Mouse (Mus musculus): ENCODE results near the gene Otx1.

Otx1 gene

DNA sequence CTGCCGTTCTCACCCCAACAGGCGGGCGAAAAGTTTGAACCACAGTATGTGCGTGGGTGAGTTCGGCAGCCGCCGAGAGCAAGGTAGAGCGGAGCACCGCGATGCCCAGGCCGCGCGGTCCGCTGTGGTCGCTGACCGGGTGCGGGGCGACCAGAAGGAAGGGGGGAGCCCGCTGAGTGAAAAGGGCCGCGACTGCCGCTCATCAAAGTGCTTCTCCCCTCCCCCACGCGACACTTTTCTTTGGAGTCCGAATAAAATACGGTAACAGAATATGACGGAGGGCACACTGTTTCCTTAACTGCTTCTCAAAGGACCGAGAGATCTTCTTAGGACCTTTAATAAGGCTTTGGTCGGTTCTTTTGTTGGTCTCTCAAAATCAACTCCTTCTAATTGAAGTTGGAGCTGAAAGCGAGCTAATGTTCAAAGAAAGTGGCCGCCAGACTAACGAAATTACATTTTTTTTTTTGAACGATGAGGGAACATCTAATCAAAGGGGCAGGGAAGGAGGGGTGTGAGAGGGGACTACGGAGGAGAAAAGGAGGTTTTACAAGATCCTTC lies at the start of gene Otx1:
TSS of gene Otx1 (minus strand) at position 115 of the 558 bp plus-strand sequence.
- no peak for DNase-seq (ENCODE audit: extremely low read depth, low read depth, low spot score)

DNA sequence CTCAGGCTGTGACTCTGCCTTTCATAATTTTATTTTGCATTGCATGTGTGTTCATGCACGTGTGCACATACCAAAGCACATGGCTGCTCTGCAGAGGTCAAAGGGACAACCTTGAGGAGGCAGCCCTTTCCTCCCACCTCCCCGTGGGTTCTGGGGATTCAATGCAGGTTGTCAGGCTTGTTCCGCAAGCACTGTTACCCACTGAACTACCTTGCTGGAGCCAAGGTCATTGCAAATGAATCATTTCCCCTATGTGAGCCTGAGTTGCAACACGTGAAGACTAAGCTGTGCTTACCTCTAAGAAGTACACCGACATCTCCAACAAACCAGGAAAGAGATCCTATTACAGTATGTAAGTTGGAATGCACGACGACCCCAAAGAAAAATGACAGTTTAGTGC lies 48.2 kb upstream of the Otx1 start:
- DNase-seq (ENCODE audit: extremely low read depth, low read depth, low spot score): peak; percentile 56

DNA sequence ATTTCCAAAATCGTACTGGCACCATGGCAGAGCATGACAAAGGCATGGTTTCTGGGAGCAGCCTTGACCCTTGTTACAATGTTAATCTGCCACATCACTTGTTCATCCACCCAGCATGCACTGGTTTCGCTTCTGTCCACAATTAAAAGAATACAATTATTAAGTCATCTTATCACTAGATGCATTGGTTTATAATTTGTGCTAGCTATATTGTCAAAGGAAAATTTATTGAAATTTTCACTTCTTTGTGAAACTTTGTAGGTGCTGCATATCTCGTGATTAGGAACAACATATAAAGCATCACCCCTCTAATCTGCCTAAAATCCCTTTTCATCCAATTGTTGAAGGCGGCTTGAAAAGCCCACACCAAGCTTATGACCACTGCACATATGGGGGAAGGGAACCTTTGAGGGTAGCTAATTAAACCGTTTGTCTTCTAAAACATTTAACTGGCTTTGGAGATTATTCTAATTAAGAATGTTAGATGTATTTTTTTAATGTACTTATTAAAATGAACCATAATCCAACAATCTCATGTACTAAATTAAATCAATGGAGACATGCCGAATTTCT lies 37.2 kb upstream of the Otx1 start:
- DNase-seq (ENCODE audit: extremely low read depth, low read depth, low spot score): no peak

DNA sequence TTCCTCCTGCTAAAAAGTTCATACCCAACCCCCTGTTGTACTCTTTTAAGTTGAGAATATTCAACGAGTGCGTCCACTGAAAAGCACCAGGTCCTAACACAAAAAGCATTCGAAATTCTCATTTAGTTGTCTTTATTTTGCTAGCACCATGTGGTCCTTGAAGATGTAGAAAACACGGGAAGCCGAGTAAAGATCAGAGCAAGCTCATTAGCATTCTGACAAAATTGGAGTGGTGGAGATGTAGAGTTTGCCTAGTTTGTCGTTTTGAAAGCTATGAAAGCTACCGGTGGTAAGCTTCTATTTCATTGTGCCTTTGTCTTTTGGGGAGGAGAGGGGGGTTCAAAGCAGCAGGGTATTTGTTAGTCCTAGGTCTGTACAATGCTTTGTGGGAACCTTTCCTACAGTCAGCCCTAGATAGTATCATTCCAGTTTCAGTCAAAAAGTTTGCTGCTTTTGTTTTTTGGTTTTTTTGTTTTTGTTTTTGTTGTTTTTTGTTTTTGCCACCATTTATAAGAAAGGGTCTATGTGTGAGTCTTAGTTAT lies 31.9 kb upstream of the Otx1 start:
- DNase-seq (ENCODE audit: extremely low read depth, low read depth, low spot score): no peak

DNA sequence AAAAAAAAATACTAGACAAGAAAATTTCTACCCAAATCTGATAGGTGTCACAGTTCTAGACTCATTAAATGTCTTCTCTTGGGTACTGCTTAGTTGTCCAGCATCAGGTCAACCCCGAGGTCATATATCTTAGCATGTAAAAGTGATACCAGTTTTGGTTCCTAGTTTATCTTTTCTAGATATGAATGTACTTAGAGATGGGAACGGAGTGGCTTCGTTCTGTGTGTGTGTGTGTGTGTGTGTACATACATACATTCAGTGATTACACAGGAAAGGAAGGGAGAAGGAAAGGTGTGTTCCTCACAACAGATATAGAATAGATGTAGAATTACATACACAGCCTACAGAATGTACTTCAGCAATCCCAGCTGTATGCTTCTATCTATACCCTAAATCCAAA lies 30.9 kb upstream of the Otx1 start:
- DNase-seq (ENCODE audit: extremely low read depth, low read depth, low spot score): no peak

DNA sequence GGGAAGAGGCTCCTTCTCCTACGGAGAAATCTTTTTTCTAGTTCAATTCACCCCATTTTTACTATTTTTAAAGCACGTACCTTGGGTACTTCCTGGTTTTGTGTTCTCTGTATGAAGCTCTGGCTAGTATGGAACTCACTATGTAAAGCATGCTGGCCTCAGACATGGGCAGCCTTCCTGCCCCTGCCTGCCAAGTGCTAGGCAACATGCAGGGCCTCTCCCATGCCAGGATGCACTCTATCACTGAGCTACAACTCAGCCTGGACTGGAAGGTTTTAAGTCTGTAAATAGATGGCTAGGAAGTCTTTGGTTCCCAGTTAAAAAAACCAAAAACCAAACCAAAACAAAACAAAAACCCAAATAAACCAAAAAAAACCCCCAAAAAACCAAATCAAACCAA lies 17.9 kb upstream of the Otx1 start:
- DNase-seq (ENCODE audit: extremely low read depth, low read depth, low spot score): no peak

DNA sequence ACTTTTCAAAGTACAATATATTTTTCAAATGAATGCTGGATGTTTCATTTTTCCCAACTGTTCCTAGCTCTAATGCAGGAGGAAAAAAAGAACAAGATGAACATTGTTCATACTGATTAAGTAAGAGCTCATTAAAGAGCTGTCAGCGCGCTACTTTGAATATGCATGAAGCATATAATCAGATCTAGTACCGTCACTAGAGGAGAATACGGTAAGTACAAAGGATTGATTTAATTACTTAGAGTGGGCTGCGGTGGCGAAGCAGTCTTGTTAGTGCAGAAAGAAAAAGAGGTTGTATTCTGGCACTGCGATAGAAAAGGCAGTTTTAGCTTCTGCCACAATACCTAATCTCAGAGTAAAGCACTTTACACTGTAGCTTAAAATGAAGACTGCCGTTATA lies 14.7 kb upstream of the Otx1 start:
- DNase-seq (ENCODE audit: extremely low read depth, low read depth, low spot score): no peak

DNA sequence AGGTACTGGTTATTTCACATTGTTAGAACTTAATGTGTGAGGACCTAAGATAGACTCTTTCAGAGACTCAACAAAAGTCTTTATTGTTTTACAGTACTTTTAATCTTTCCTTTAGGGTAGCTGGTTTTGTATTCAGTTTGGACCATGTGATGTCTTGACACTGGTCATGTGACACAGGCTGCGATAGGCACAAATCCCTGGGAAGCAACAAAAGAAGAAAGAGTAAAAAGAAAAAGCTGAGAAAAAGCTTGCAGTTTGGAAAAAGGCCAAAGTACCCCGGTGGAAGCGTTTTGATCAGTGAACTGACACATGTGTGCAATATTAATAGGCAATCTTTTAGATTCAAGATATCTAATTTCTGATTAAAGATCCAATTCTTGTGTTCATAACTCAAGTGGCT lies 13.6 kb upstream of the Otx1 start:
- DNase-seq (ENCODE audit: extremely low read depth, low read depth, low spot score): no peak

DNA sequence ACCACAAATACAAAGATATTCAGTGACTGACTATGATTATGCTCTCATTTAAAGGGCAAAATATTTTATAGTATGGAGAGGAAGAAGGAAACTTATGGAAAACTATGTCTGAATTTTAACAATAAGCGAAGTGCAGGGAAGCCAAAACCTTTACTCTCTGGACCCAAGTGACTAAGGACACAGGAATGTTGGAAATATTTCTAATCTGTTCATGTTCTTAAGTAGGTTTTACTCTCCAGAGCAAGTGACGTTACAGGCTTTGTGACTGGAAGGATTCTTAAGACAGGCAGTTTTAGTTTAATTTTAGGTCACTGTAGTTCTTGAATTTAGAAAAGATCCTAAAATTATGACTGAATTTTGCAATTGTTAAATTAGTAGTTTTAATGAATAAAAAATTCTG lies 6.1 kb upstream of the Otx1 start:
- no peak for DNase-seq (ENCODE audit: extremely low read depth, low read depth, low spot score)

DNA sequence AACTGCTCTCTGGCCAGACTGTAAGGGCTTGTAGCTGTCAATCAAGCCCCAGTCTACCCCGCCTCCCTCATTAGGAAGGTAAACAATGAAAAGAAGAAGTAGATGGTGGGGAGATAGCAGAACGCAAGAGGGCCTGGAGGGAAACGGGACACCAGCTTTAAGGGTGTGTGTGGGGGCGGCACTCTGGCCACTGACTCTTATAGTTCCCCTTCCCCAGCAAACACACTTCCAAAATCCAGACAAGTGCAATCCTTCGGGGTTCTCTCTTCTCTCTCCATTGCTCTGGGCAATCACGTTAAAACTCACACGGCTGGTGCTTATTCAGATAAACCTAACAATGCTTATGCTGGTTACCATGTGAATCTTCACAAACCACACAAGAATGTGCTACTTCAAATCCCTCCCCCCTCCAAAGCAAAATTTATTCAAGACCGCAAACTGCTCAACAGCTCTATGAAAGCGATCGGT lies 5.5 kb upstream of the Otx1 start:
- no peak for DNase-seq (ENCODE audit: extremely low read depth, low read depth, low spot score)

DNA sequence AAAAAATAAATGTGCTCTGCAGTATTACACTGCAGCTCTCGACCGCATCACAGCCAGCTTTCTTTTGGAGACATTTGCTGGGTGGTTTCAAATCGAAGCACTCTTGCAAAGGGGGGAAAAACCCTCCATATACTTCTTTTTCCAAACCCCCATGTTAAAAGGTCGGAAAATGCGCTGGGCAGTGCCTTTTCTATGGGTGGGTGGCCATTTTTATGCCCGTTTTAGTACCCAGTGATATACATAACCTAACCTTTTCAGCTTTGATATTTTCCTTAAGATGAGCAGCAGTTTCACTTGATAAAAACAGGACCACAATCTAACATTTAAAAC lies 5.0 kb upstream of the Otx1 start:
- DNase-seq (ENCODE audit: extremely low read depth, low read depth, low spot score): no peak

DNA sequence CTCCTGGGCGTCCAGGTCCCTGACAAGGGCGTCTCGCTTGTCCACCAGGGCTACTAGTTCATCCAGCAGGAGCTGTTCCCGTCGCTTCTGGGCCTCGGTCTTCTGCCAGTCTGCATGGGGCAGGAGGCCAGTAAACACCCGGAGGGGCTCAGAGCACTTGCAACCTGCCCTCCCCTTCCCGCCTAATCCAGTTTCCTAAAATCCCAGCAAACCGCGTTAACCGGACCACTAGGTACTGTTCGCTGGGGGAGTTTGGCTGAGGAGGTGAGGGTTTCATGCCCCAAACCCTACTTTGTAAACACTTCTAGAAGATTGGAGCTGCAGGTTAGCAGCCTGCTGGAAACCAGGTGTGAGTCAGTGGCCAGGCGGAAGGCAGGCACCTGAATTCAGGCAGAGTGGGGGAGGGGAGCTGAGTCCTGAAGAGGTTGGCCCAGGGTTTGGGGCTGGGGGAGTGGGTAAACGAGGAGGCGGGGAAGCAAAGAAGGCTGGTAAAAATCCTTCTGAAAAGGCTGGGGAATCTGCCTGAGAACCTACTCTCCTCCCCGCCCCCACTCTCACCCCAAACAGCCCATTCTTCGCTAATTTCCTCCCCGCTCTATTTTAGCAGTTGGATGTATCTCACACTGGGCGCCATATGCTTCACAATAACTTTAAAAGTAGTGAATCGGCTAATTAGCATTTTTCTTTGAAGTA lies 4.5 kb upstream of the Otx1 start:
- no peak for DNase-seq (ENCODE audit: extremely low read depth, low read depth, low spot score)

DNA sequence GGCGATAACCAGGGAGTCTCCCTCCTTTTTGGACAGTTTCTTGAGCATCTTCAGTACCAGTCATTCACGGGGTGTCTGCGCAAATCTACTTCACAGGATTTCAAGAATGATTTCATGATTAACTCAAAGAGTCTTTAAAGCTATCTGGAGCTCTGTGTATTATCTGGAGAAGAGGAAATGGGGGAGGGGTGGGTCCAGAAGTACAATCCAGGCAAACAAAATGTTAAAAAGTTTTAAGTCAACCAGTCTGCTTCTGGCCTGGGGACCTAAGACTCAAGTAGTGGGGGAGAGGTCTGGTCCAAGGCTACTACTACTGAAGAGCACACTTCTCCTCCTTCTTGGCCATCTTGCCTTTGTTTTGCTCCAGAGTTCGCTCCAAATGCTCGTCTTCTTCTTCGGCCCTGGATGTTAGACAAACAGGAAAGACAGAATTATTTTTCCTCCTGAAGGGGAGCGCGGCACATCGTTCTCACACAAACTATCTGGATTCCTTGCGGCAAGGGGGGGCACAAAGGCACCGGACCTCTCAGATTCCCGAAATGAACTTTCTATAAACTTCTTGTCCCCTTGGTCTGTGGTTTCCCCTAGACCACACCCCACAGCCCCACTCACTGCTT lies 3.9 kb upstream of the Otx1 start:
- DNase-seq (ENCODE audit: extremely low read depth, low read depth, low spot score): no peak

DNA sequence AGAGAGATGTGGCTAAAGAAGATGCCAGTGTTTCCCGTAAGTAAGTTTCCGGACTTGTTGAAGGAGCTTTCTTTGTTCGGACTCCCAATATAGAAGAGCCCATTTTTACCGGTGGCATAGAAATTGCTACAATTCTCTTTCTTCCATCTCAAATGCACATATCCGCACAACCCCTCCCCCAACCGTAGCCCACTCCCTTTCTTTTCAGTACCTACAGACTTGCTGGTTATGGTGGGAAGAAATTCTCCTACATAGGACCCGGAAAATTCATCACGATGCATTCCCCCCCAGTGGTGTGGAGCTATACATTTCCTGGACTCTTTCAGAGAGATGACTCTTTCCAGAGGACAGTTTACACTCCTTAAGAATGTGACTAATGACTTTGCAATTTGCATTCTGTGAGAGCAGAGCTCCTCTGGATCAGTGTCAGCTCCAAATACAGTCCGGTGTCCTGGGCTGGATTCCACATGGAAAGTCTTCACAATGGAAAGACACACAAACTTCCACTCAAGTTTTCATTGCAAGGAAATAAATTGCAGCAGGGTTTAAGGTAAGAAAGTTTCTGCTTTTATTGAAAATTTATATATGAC lies 2.7 kb upstream of the Otx1 start:
- no peak for DNase-seq (ENCODE audit: extremely low read depth, low read depth, low spot score)

DNA sequence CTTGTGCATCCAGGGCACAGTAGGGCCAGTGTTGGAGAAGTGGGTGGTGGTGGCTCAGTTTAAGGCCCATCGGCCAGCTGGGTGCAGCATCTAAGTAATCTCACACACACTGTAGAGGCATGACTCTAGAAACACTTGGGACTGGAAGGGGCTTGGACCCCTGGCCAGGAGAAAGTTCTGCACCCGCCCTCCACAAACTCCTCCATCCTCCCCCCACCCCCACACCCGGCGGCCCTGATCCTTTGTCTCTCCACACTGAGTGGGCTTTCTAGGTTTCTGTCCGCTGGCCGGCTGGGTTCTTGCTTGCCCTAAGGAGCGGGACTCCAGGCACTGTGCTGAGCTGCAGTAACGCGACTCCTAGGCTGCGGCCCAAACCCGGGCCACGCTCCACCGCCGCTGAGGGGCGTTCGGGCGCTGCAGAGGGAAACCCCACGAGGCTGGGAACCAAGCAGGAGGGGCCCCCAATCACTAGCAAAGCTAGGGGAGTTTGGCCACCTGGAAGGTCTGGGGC lies 1.7 kb upstream of the Otx1 start:
- DNase-seq (ENCODE audit: extremely low read depth, low read depth, low spot score): no peak

DNA sequence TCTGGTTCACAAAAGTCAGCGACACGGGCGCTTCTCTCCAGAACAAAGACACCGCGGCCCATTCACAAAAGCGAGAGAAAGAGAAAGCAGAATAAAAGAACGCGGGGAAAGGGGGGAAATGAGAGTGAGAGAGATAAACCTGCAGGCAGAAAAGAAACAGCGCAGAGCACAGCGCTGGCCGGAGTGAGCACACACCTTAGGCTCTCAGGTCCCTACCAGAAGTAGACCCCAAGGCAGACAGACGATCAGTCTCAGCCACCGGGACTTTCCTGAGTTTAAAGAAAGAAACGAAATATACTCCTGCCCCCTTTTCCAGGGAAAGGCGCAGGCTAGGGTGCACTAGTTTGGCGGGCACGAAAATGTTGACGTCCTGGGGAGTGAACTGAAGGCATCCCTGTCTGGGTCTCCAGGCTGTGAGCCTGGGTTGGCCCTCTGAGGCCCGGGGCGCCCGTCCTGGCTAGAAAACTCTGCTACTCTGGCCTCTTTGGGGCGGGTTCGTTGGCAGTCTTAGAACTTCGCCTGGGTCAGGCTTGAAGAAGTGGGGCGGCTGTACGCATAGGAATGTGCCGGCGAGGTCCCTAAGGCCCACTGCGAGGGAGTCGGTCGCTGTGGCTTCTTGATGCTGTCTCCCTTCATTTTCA lies 764 bp upstream of the Otx1 start:
- no peak for DNase-seq (ENCODE audit: extremely low read depth, low read depth, low spot score)

DNA sequence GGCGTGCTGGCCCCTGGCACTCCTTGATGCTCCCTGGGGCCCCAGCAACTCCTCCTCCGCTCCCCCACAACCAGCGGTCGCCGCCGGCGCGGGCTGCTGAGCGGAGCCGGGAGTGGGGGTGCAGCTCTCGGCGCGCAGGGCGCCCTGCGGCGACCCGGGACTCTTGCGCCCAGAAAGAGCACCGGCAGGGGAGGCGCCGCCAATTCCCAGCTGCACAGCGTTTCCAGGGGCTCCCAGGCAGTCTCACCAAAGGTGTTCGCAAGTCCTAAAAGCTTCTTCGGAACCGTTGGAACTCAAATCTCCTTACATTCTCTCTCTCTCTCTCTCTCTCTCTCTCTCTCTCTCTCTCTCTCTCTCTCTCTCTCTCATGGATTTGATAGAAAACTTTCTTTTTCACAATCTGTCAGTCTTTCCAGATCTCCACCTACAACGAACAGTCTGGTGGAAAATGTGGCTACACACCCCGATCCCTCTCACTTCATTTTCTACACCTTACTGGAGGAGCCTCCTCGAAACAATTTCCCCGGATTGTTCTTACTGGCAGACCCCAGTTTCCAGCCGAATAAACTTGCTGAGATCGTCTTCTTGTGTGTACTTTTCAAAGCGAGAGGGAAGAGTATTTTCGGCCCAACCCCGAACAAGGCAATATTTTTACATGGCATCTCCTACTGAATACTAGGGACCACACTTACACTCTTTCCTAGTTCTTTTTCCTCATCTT lies 475 bp downstream of the Otx1 start:
- DNase-seq (ENCODE audit: extremely low read depth, low read depth, low spot score): no peak

DNA sequence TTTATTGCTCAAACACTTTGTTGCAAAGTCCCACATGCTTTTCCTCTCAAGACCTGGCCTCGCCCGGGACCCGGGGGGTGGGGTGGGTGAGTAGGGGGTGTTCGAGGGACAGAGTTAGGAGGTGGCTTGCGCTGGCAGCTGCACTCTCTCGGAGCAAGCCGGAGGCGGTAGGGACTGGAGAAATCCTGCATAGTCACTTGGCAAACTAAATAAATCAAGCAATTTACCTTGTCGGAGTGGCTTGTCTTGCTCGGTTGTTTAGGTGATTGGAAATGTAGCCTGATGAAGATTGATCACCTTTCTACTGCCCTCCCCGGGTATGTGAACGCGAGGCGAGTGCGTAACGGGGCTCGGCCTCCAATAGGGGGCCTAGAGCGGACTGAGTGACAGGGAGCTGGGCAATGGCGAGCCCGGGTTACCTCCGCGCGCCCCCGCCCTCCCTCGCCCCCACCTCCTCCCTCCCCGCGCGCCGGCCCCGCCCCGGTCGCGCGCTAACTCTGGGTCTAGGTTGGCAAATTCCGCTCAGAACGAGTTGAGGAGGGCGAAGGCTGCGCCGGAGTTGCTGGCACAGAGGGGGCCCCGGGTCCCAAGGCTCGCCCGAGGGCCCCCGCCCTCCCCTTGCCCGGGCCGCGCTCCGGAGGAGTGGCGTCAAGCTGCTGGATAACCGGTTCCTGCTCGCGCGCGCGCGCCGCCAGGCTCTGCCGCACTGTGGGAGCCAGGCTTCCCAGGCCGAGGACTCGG lies 1.2 kb downstream of the Otx1 start:
- no peak for DNase-seq (ENCODE audit: extremely low read depth, low read depth, low spot score)

DNA sequence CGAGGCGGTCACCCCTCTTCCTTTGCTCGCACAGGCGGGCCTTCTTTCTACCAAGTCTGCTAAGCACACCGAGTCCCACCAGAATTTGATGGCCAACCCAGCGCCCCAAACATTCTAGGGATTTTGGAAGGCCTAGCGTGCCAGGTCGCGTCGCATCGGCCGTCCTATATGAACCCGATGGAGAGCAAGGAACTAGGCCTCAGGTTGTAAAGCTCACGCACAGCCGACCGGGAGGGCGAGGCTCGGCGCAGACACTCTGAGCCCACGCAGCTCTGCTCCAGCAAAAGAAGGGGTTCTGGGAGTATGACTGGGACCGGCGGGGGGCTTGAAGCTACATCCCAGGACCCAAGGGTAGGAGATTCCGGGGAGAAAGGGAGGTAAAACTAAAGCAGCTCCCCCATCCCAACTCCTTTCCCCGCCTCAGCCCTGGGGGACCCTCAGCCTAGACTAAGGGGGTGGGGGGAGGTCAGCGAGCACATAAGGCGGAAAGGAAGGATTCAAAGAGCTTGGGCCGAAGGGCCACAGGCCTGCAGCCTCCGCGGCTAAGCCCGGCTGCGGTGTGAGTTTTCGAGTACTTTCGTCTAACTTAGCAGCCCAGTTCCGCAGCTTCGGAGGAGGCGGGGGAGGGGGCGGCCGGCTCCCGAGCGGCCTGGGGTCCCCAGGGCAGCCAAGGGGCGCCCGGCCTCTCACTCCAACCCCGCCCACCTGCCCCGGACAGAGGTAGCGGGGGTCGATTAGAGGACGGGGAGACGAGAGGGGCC lies 2.2 kb downstream of the Otx1 start:
- no peak for DNase-seq (ENCODE audit: extremely low read depth, low read depth, low spot score)
